Mouse (Mus musculus) CH12.LX (cell line): ENCODE measurements around the gene Acsl6.

Experiments used
- CTCF ChIP-seq, 2 experiments: IDR thresholded peaks in 1 of 2; conservative IDR thresholded peaks in 1 of 2; 2 replicates each; pipeline ENCODE4 v1.5.1; 2011 to 2012; ENCODE audit warnings: low read depth in 2 of 2, low read length in 2 of 2, improper control_type of control experiment in 1 of 2, inconsistent platforms in 1 of 2, mild to moderate bottlenecking in 1 of 2, moderate library complexity in 1 of 2
- E2F4 ChIP-seq: IDR thresholded peaks from 2 replicates; pipeline ENCODE4 v1.6.1; 2011; ENCODE audit warnings: low read depth, low read length, improper control_type of control experiment; ENCODE audit not compliant: insufficient replicate concordance
- EP300 ChIP-seq: IDR thresholded peaks from 2 replicates; pipeline ENCODE4 v1.6.1; 2011; ENCODE audit warnings: low read length, improper control_type of control experiment
- HCFC1 ChIP-seq: IDR thresholded peaks from 2 replicates; pipeline ENCODE4 v1.6.1; 2012; ENCODE audit warnings: low read depth, mild to moderate bottlenecking, inconsistent platforms, low read length, improper control_type of control experiment
- MAX ChIP-seq: IDR thresholded peaks from 2 replicates; pipeline ENCODE4 v1.6.1; 2011; ENCODE audit warnings: low read length, improper control_type of control experiment
- MAZ ChIP-seq: IDR thresholded peaks from 2 replicates; pipeline ENCODE4 v1.6.1; 2012; ENCODE audit warnings: low read depth, mild to moderate bottlenecking, inconsistent platforms, low read length, improper control_type of control experiment, moderate library complexity
- POLR2AphosphoS2 ChIP-seq: IDR thresholded peaks from 2 replicates; pipeline ENCODE4 v1.6.1; 2011; ENCODE audit warnings: low read depth, low read length, improper control_type of control experiment
- UBTF ChIP-seq: IDR thresholded peaks from 2 replicates; pipeline ENCODE4 v1.6.1; 2012; ENCODE audit warnings: low read depth, mild to moderate bottlenecking, inconsistent platforms, low read length, improper control_type of control experiment, moderate library complexity
- ZC3H11A ChIP-seq: IDR thresholded peaks from 2 replicates; pipeline ENCODE4 v1.6.1; 2012; ENCODE audit warnings: low read depth, mild to moderate bottlenecking, inconsistent platforms, low read length, improper control_type of control experiment

- TF ChIP-seq UBTF, result no peak
- TF ChIP-seq MAZ, result no peak
- TF ChIP-seq ZC3H11A, result no peak
- no peak for TF ChIP-seq E2F4
- no peak for TF ChIP-seq MAX
- TF ChIP-seq CTCF (conservative IDR thresholded peaks at IDR 0.05 in 1 of 2, IDR thresholded peaks at IDR 0.05 in 1 of 2; ENCODE audit: low read depth in 2 of 2, low read length in 2 of 2), result no peak
- no peak for TF ChIP-seq POLR2AphosphoS2
- TF ChIP-seq EP300, result no peak
- no peak for TF ChIP-seq HCFC1
Observed at GRCm38 (mm10) chr11:54310588-54310987, 7.0 kb downstream of the Acsl6 start.
